Mouse (Mus musculus): ENCODE data around the gene Ros1. TPM values are rescaled to one million over a fixed set of nuclear protein-coding genes. Genes with fewer than 3 reads are reported as not detected.

Ros1 gene
- total RNA-seq (2012; rRNA removed) (not detected in 2 replicates), total RNA-seq (2014; rRNA removed) (not detected in 2 replicates), polyA plus RNA-seq (2012; ENCODE audit: insufficient read length, low read depth) (not detected in 2 replicates)

DNA sequence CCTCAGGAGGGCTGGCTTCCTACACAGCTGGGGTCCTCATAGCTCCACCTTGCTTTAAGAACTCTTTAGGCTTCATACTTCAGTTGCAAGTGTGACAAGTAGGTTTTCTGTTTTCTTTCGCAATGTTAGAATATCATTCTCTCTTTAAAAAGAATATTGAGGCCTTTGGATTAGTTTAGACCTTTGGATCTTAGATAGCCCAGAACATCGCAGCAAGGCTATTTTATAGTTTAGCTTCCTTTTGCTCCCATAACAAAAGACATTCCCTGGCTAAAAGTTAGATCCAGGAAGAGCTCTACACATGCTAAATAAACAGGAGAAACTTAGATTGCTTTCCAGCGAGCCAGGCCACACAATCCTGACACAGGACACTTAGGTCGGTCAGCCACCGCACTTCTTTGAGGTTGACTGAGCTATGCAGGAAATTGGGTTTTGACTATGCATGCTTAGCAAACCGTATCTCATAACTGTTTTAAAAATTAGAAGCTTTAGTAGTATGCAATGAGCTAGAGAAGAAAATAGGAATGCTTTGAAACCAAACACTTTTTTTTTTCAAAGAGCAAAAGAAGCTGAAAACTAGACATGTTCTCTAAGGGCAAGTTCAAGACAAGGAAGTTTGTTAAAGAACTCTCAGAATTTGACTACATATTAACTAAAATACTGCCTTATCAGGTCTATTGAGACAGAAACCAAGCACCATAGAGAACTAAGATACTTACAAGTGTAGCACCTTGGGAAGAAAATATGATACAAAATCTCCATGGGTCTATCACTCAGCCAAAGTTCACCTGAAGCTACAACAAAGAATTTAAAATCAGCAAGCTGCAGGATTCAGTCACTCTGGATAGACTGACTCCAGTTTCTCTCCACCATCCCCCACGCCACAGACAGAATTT, at the start of gene Ros1:
Gene Ros1 (minus strand): TSS at position 288 of the 896 bp plus-strand sequence.
- H3K27ac ChIP-seq (ENCODE audit: insufficient read depth, low read depth) = no peak within 1 kb of the TSS
- no peaks in the 10 kb centered on the region for H3K36me3 ChIP-seq (replicated peaks in 1 of 2; ENCODE audit: control insufficient read depth in 1 of 2, insufficient read depth in 1 of 2, low read length in 1 of 2)
- H3K9me3 ChIP-seq (replicated peaks; ENCODE audit: low read length) = no peaks in the 10 kb centered on the region
- in situ Hi-C loops (cut with MboI; ENCODE audit: low pct_ligation_motif_present, low pct_unique_long_range_greater_than_20kb, low sequenced_read_pairs) (no loop called here), dilution Hi-C loops (cut with MboI; ENCODE audit: extremely low pct_ligation_motif_present, extremely low pct_unique_long_range_greater_than_20kb, low sequenced_read_pairs) (no loop called here)
- no peaks in the 10 kb centered on the region for H3K4me1 ChIP-seq (ENCODE audit: control insufficient read depth in 1 of 2, insufficient read depth in 2 of 2)
- no peak within 1 kb of the TSS for H3K4me2 ChIP-seq (ENCODE audit: insufficient read depth, low read depth, poor library complexity, severe bottlenecking)
- TF ChIP-seq TCF12 (IDR thresholded peaks at IDR 0.05; ENCODE audit: low read depth, low read length) (no peak), POLR2AphosphoS2 (IDR thresholded peaks at IDR 0.05; ENCODE audit: low read depth, low read length) (no peak), ZKSCAN1 (IDR thresholded peaks at IDR 0.05; ENCODE audit: borderline replicate concordance, low read depth, low read length) (no peak)
- no peaks in the 10 kb centered on the region for H3K27me3 ChIP-seq (replicated peaks)
- H3K9ac ChIP-seq (ENCODE audit: insufficient read depth, low read depth) = no peak within 1 kb of the TSS
- H3K4me3 ChIP-seq (replicated peaks in 1 of 3; ENCODE audit: low read depth in 2 of 3, low read length in 2 of 3, poor library complexity in 1 of 3) = no peak within 1 kb of the TSS
- H3K79me2 ChIP-seq (replicated peaks; ENCODE audit: control insufficient read depth, extremely low read depth, insufficient read depth, poor library complexity, severe bottlenecking) = no peaks in the 10 kb centered on the region
- no peak for DNase-seq (ENCODE audit: extremely low read depth)

DNA sequence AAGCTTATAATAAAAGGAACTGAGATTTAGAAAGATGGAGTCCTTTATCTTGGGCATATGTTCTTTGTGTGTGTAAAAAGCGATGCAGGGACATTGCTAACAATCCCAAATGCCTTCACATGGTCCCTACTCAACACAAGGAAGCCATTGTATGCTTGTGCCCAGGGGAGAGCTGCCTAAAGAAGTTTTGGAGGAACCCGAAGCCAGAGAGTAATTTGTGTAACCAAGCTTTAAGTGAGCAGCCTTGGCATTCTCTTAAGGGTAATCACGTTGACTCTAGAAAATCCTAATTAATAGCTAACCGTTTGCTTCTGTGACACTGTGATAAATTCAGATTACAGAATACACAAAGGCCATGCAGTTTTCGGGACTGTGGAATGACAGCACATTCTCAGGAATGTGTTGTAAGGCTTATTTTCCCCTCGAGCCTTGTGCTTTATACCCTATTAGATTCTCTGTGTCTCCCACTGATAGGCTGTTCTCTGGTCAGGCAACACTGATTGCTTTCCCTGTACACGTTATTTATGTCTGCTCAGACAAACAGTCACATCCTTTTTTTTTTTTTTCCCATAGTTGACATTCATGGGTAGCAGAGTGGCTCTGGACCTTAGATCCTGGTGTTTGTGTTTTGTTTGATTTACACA, 47.8 kb upstream of the Ros1 start:
- Histone ChIP-seq H3K9me3 (replicated peaks; ENCODE audit: low read length) (no peaks in the 10 kb centered on the region), H3K79me2 (replicated peaks; ENCODE audit: control insufficient read depth, extremely low read depth, insufficient read depth, poor library complexity, severe bottlenecking) (no peaks in the 10 kb centered on the region), H3K4me3 (replicated peaks in 1 of 3; ENCODE audit: low read depth in 2 of 3, low read length in 2 of 3, poor library complexity in 1 of 3) (no peak overlapping the region), H3K36me3 (replicated peaks in 1 of 2; ENCODE audit: control insufficient read depth in 1 of 2, insufficient read depth in 1 of 2, low read length in 1 of 2) (no peaks in the 10 kb centered on the region), H3K9ac (ENCODE audit: insufficient read depth, low read depth) (no peak overlapping the region), H3K27me3 (replicated peaks) (no peaks in the 10 kb centered on the region), H3K27ac (ENCODE audit: insufficient read depth, low read depth) (no peak overlapping the region), H3K4me1 (ENCODE audit: control insufficient read depth in 1 of 2, insufficient read depth in 2 of 2) (no peaks in the 10 kb centered on the region), H3K4me2 (ENCODE audit: insufficient read depth, low read depth, poor library complexity, severe bottlenecking) (no peak overlapping the region)
- DNase-seq (ENCODE audit: extremely low read depth) = no peak
- in situ Hi-C loops (cut with MboI; ENCODE audit: low pct_ligation_motif_present, low pct_unique_long_range_greater_than_20kb, low sequenced_read_pairs) (no loop called here), dilution Hi-C loops (cut with MboI; ENCODE audit: extremely low pct_ligation_motif_present, extremely low pct_unique_long_range_greater_than_20kb, low sequenced_read_pairs) (no loop called here)
- TF ChIP-seq ZKSCAN1 (IDR thresholded peaks at IDR 0.05; ENCODE audit: borderline replicate concordance, low read depth, low read length) (no peak), NELFE (IDR thresholded peaks at IDR 0.05; ENCODE audit: low read depth, low read length) (no peak), TBP (conservative IDR thresholded peaks at IDR 0.05; ENCODE audit: low read depth, low read length) (no peak), ELF1 (IDR thresholded peaks at IDR 0.05; ENCODE audit: low read depth, low read length) (no peak), GABPA (IDR thresholded peaks at IDR 0.05; ENCODE audit: insufficient replicate concordance, low read depth, low read length) (no peak), SMC3 (IDR thresholded peaks at IDR 0.05; ENCODE audit: low read depth, low read length) (no peak), MAFK (IDR thresholded peaks at IDR 0.05; ENCODE audit: insufficient replicate concordance, low read length) (no peak), E2F4 (IDR thresholded peaks at IDR 0.05; ENCODE audit: insufficient replicate concordance, low read depth, low read length) (no peak), MYC (IDR thresholded peaks at IDR 0.05; ENCODE audit: low read depth, low read length) (no peak), PAX5 (IDR thresholded peaks at IDR 0.05; ENCODE audit: low read length) (no peak)

Data from CH12.LX (cell line).